Mouse (Mus musculus) midbrain, embryonic 10.5 days (tissue): ENCODE measurements at regions not wholly inside any gene's neighbourhood (a gene's known extent, or its start where the extent isn't known, plus 50 kb on each side); places are given as distances from the start of the nearest gene placed in this dataset.

Experiments used
- DNase-seq: peaks from one replicate; pipeline ENCODE4 v3.0.0-alpha.2; 2017; ENCODE audit warnings: low spot score
- H3K27ac ChIP-seq: fragments of 300-500 bp; sonication (generic); replicated peaks from 2 replicates; pipeline ENCODE4 v1.5.1; 2016; ENCODE audit warnings: mild to moderate bottlenecking
- H3K27me3 ChIP-seq: fragments of 300-500 bp; sonication (generic); 2 replicates; pipeline ENCODE4 v1.6.1; 2016; ENCODE audit warnings: low read depth, mild to moderate bottlenecking; ENCODE audit not compliant: poor library complexity, severe bottlenecking
- H3K36me3 ChIP-seq: fragments of 300-500 bp; sonication (generic); 2 replicates; pipeline ENCODE4 v1.6.1; 2016; ENCODE audit warnings: mild to moderate bottlenecking, moderate library complexity
- H3K4me1 ChIP-seq: fragments of 300-500 bp; sonication (generic); 2 replicates; pipeline ENCODE4 v1.6.1; 2016
- H3K4me3 ChIP-seq: fragments of 300-500 bp; sonication (generic); 2 replicates; pipeline ENCODE4 v1.5.1; 2016; ENCODE audit warnings: mild to moderate bottlenecking, moderate library complexity
- H3K9me3 ChIP-seq: fragments of 300-500 bp; sonication (generic); replicated peaks from 2 replicates; pipeline ENCODE4 v1.6.1; 2016; ENCODE audit warnings: mild to moderate bottlenecking
- WGBS: fragments of 180-500 bp; shearing (Covaris S2); methylation state at CpG from one replicate; pipeline ENCODE4 v1.1.7; 2016; 5-methylcytosine and 5-hydroxymethylcytosine counted together

GRCm38 (mm10) chr19:30450869-30451542 lies 98.5 kb downstream of the Dkk1 start:
- Histone ChIP-seq H3K36me3 (no peaks in the 10 kb centered on the region), H3K9me3 (no peaks in the 10 kb centered on the region), H3K4me3 (no peak overlapping the region), H3K27me3 (no peaks in the 10 kb centered on the region), H3K4me1 (peaks cover 12% of the 10 kb centered on the region), H3K27ac (no peak overlapping the region)
- no peak for DNase-seq
- 90% methylated on average over 13 of the region's 13 CpGs for WGBS

GRCm38 (mm10) chr19:30451543-30451920 lies 97.9 kb downstream of the Dkk1 start:
- H3K4me1 ChIP-seq, result peaks cover 11% of the 10 kb centered on the region
- H3K27me3 ChIP-seq, result no peaks in the 10 kb centered on the region
- H3K9me3 ChIP-seq, result no peaks in the 10 kb centered on the region
- H3K4me3 ChIP-seq, result no peak overlapping the region
- whole genome bisulfite sequencing, result 84% methylated on average over 8 of the region's 8 CpGs
- DNase-seq, result no peak
- H3K27ac ChIP-seq, result no peak overlapping the region
- H3K36me3 ChIP-seq, result no peaks in the 10 kb centered on the region

GRCm38 (mm10) chr19:30452671-30453070 lies 96.8 kb downstream of the Dkk1 start:
- no peaks in the 10 kb centered on the region for H3K9me3 ChIP-seq
- no peak for DNase-seq
- no peak overlapping the region for H3K27ac ChIP-seq
- no peaks in the 10 kb centered on the region for H3K27me3 ChIP-seq
- 92% methylated on average over 11 of the region's 11 CpGs for WGBS
- H3K4me1 ChIP-seq, result peaks cover 4% of the 10 kb centered on the region
- no peak overlapping the region for H3K4me3 ChIP-seq
- no peaks in the 10 kb centered on the region for H3K36me3 ChIP-seq

DNA sequence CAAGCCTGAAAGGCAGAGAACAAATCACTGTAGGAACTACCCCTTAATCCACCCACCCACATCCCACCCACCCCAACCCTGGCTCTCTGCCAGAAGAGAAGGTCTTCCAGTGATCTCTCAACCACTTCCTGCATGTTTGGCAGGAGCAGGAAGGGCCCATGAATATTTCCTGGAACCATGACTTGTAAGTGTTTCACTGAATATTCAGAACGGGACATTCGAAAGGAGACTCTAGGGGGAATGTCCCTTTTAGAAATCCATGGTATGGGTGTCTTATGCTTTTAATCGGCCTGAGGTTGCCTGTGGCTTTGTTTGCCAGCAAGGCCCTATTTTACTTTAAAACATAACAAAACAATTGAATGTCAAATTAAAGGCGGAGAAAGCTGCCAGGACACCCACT lies 66.0 kb downstream of the Dkk1 start:
- H3K36me3 ChIP-seq, result no peaks in the 10 kb centered on the region
- no peak overlapping the region for H3K4me3 ChIP-seq
- WGBS, result 36% methylated on average over 4 of the region's 4 CpGs
- no peak overlapping the region for H3K27ac ChIP-seq
- no peaks in the 10 kb centered on the region for H3K27me3 ChIP-seq
- peaks cover 8% of the 10 kb centered on the region for H3K4me1 ChIP-seq
- H3K9me3 ChIP-seq, result no peaks in the 10 kb centered on the region
- DNase-seq, result no peak

DNA sequence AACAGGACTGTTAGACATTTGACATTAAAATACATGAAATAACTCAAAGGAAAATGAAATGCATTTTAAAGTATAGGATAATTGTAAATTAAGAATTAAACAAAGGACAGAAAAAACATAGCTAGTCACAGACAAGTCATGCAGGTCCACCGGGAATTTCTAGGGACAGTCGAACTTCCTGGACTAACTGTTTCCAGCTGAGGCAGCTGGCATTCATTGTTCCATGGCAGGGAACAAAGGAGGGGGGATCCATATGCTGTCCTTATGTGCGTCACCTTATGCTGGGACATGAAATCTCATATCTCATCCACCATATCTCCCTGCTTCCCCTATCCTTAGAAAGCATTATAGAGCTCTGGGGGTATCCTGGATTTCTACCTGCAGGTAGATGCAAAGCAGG lies 59.7 kb downstream of the Dkk1 start:
- 63% methylated on average over 3 of the region's 3 CpGs for WGBS
- Histone ChIP-seq H3K27me3 (no peaks in the 10 kb centered on the region; the same call in 1 of the 2 replicates), H3K4me1 (0 out of 2 replicates have a peak, but pooled peaks cover 4% of the 10 kb centered on the region), H3K9me3 (no peaks in the 10 kb centered on the region), H3K4me3 (no peak overlapping the region), H3K27ac (no peak overlapping the region), H3K36me3 (no peaks in the 10 kb centered on the region)
- peak; percentile 31 for DNase-seq

GRCm38 (mm10) chr19:30490916-30491315 lies 58.5 kb downstream of the Dkk1 start:
- H3K27ac ChIP-seq, result no peak overlapping the region
- no peaks in the 10 kb centered on the region; the same call in 1 of the 2 replicates for H3K27me3 ChIP-seq
- 0 out of 2 replicates have a peak, but pooled peaks cover 4% of the 10 kb centered on the region for H3K4me1 ChIP-seq
- no peaks in the 10 kb centered on the region for H3K9me3 ChIP-seq
- H3K4me3 ChIP-seq, result no peak overlapping the region
- no peak for DNase-seq
- H3K36me3 ChIP-seq, result no peaks in the 10 kb centered on the region
- 65% methylated on average over 9 of the region's 9 CpGs for WGBS
